Mouse (Mus musculus): Measurements from ENCODE around the gene Itpr1. TPM values are rescaled to one million over a fixed set of nuclear protein-coding genes. Genes with fewer than 3 reads are reported as not detected.
A peak's percentile ranks its signal among the peaks of the same experiment; 100 is the strongest.

Gene Itpr1
- polyA plus RNA-seq (2014; fragmentation: Nextera tagmentation; extraction: Ambion mirVana): 6.9 and 8.3 TPM in 2 replicates

DNA sequence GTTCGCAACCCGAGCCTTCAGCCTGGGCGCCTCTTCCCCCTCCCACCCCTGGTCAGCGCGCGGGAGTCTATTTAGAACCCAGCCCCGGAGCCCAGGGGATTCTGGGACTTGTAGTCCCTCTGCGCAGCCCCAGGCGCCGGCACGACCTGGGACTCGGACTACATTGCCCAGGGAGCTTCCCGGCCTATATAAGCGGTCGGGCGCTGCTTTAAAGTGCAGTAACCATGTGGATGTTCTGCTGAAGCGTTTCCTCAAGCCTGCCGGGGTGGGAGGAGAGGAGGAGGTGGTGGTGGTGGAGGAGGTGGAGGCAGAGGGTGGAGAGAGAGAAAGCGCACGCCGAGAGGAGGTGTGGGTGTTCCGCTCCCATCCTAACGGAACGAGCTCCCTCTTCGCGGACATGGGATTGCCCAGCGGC lies at the start of gene Itpr1:
Gene Itpr1 (plus strand): TSS at position 216 of the 415 bp plus-strand sequence.
- Histone ChIP-seq H3K4me1 (replicated peaks; ENCODE audit: control insufficient read depth, insufficient read depth, low read length) (no peaks in the 10 kb centered on the region; the same call in none of the 2 replicates), H3K9ac (ENCODE audit: low read depth, low read length) (peak within 1 kb of the TSS; percentile 78), H3K9me3 (ENCODE audit: control insufficient read depth, low read length) (no peaks in the 10 kb centered on the region), H3K36me3 (ENCODE audit: control insufficient read depth, insufficient read depth, low read length) (no peaks in the 10 kb centered on the region), H3K27me3 (replicated peaks; ENCODE audit: control insufficient read depth, insufficient read depth, low read length) (no peaks in the 10 kb centered on the region), H3K4me3 (ENCODE audit: low read depth, low read length) (peak within 1 kb of the TSS; percentile 79), H3K4me2 (peak within 1 kb of the TSS; percentile 95), H3K27ac (ENCODE audit: low read depth, low read length) (peak within 1 kb of the TSS; percentile 19; the same call in 1 of the 2 replicates)
- WGBS: 0% methylated on average over 27 of the region's 27 CpGs
- peak; percentile 100 for ATAC-seq (replicated peaks; ENCODE audit: low FRiP score)
- peak; percentile 95 for DNase-seq (ENCODE audit: low spot score)

DNA sequence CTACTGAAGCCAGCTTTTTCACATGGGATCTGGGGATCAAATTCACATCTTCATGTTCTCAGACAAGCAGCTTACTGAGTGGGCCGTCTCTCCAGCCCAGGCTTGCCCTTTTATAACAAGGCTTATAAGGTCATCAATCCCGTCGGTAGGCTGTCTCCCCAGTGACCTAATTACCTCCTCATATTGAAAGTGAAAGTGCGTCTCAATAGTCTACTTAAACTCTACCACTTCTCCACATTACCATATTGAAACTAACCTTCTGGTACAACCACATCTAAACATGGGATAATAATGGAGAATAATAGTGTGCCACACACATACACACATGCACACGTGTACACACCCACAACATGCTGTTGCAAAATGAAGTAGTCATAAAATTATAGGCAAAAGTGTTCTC lies 48.0 kb upstream of the Itpr1 start:
- 82% methylated on average over 5 of the region's 5 CpGs for WGBS

DNA sequence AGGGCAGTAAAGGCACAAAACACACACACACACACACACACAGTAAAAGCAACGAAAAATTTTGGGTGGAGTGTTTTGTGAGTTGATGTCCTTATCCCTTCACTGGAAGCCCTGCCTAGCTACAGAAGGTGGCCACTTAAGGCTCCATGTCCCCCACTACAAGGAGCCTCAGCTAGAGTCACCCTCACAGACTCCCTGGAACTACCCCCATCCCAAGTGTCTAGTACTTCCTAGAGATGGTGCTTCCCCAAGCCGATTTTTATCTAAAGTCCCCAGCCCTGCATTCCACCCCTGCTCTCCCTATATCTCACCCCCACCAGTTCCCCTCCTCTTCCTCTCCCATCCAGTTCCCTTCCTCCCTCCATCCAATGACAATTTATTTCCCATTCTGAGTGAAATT lies 47.3 kb upstream of the Itpr1 start:
- 45% methylated on average over 2 of the region's 2 CpGs for WGBS
- Histone ChIP-seq H3K4me1 (replicated peaks; ENCODE audit: control insufficient read depth, insufficient read depth, low read length) (0 out of 2 replicates have a peak, but pooled peaks cover 7% of the 10 kb centered on the region), H3K36me3 (ENCODE audit: control insufficient read depth, insufficient read depth, low read length) (no peaks in the 10 kb centered on the region), H3K9me3 (ENCODE audit: control insufficient read depth, low read length) (no peaks in the 10 kb centered on the region), H3K27ac (ENCODE audit: low read depth, low read length) (no peak overlapping the region), H3K4me2 (no peak overlapping the region), H3K4me3 (ENCODE audit: low read depth, low read length) (no peak overlapping the region), H3K27me3 (replicated peaks; ENCODE audit: control insufficient read depth, insufficient read depth, low read length) (no peaks in the 10 kb centered on the region), H3K9ac (ENCODE audit: low read depth, low read length) (no peak overlapping the region)
- peak; percentile 40; the same call in 1 of the 2 replicates for ATAC-seq (replicated peaks; ENCODE audit: low FRiP score)
- DNase-seq (ENCODE audit: low spot score): no peak

More for the DNA sequence above, 48.0 kb upstream of the Itpr1 start:
- DNase-seq (ENCODE audit: low spot score) (no peak), ATAC-seq (replicated peaks; ENCODE audit: low FRiP score) (no peak)
- Histone ChIP-seq H3K27me3 (replicated peaks; ENCODE audit: control insufficient read depth, insufficient read depth, low read length) (no peaks in the 10 kb centered on the region), H3K9ac (ENCODE audit: low read depth, low read length) (no peak overlapping the region), H3K36me3 (ENCODE audit: control insufficient read depth, insufficient read depth, low read length) (no peaks in the 10 kb centered on the region), H3K4me1 (replicated peaks; ENCODE audit: control insufficient read depth, insufficient read depth, low read length) (0 out of 2 replicates have a peak, but pooled peaks cover 7% of the 10 kb centered on the region), H3K9me3 (ENCODE audit: control insufficient read depth, low read length) (no peaks in the 10 kb centered on the region), H3K4me2 (no peak overlapping the region), H3K4me3 (ENCODE audit: low read depth, low read length) (no peak overlapping the region), H3K27ac (ENCODE audit: low read depth, low read length) (no peak overlapping the region)

DNA sequence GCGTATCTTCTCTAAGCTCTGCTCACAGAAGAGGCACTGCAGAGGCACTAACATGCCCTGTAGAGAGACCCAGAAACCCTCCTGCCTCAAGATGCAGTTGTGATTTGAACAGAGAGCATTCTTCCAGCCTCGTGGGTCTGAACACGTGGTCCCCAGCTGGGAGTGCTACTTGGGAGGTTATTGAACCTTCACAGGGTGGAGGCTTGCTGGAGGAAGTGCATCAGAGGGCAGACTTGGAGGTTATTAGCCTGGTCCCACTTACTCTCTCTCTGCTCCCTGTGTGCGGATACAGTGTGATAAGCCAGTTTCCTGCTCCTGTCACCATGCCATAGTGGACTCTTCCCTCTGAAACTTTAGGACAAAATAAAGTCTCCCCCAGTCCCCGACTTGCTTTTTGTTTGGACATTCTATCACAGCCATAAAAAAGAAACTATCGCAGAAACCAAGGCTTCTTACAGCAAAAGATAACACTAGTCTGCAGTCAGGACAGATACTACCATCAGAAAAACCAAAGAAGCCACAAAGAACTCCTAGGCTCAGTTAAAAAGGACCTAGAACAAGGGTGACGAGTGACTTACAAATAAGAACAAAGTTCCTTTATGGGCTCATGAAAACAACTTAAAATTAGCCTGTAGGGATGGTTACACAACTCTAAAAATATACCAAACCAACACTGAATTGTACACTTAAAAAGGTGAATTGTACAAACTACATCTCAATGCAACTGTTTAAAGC lies 44.8 kb upstream of the Itpr1 start:
- DNase-seq (ENCODE audit: low spot score) (no peak), ATAC-seq (replicated peaks; ENCODE audit: low FRiP score) (no peak)
- 56% methylated on average over 7 of the region's 7 CpGs for WGBS
- Histone ChIP-seq H3K27me3 (replicated peaks; ENCODE audit: control insufficient read depth, insufficient read depth, low read length) (no peaks in the 10 kb centered on the region), H3K27ac (ENCODE audit: low read depth, low read length) (no peak overlapping the region), H3K36me3 (ENCODE audit: control insufficient read depth, insufficient read depth, low read length) (peaks cover 10% of the 10 kb centered on the region; the same call in 1 of the 2 replicates), H3K4me1 (replicated peaks; ENCODE audit: control insufficient read depth, insufficient read depth, low read length) (0 out of 2 replicates have a peak, but pooled peaks cover 7% of the 10 kb centered on the region), H3K9me3 (ENCODE audit: control insufficient read depth, low read length) (no peaks in the 10 kb centered on the region), H3K4me2 (no peak overlapping the region), H3K4me3 (ENCODE audit: low read depth, low read length) (no peak overlapping the region), H3K9ac (ENCODE audit: low read depth, low read length) (no peak overlapping the region)

DNA sequence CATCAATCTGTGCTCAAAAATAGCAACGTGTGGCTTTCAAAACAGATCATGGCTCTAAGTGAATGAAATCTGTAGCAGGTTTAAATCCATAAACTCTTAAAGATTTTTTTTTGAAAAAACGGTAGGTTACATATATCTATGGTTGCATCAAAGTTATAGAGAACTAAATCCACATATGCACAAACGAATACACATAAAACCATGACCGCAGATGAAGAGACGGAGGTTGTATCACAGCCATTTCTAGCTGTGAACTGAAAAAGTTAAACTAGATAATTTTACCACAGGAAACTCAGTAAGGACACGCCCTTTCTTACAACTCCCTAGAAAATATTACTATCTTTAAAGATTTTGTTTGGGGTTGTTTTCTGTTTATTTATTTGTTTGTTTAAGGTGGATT lies 44.2 kb upstream of the Itpr1 start:
- Histone ChIP-seq H3K9ac (ENCODE audit: low read depth, low read length) (no peak overlapping the region), H3K9me3 (ENCODE audit: control insufficient read depth, low read length) (no peaks in the 10 kb centered on the region), H3K27ac (ENCODE audit: low read depth, low read length) (no peak overlapping the region), H3K4me3 (ENCODE audit: low read depth, low read length) (no peak overlapping the region), H3K4me1 (replicated peaks; ENCODE audit: control insufficient read depth, insufficient read depth, low read length) (0 out of 2 replicates have a peak, but pooled peaks cover 7% of the 10 kb centered on the region), H3K36me3 (ENCODE audit: control insufficient read depth, insufficient read depth, low read length) (peaks cover 12% of the 10 kb centered on the region; the same call in 1 of the 2 replicates), H3K4me2 (no peak overlapping the region), H3K27me3 (replicated peaks; ENCODE audit: control insufficient read depth, insufficient read depth, low read length) (no peaks in the 10 kb centered on the region)
- no peak for ATAC-seq (replicated peaks; ENCODE audit: low FRiP score)
- WGBS: 64% methylated on average over 6 of the region's 6 CpGs
- DNase-seq (ENCODE audit: low spot score): no peak

DNA sequence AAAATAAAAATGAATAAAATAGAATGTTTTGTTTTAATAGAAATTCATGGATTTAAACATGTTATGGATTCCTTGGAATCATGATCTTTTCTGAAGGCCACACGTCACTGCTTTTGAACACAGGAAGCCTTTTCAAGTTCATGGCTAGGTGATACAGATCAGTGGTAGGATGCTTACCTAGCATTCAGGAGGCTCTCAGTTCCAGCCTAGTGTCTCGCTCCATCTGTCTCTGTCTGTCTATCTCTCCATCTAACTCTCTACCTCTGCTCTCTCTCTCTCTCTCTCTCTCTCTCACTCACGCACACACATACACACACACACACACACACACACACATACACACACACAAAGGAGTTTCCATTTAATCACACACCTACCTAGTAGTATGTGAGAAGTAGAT lies 43.4 kb upstream of the Itpr1 start:
- Histone ChIP-seq H3K27ac (ENCODE audit: low read depth, low read length) (no peak overlapping the region), H3K9me3 (ENCODE audit: control insufficient read depth, low read length) (no peaks in the 10 kb centered on the region), H3K4me2 (no peak overlapping the region), H3K36me3 (ENCODE audit: control insufficient read depth, insufficient read depth, low read length) (peaks cover 13% of the 10 kb centered on the region; the same call in 1 of the 2 replicates), H3K4me3 (ENCODE audit: low read depth, low read length) (no peak overlapping the region), H3K4me1 (replicated peaks; ENCODE audit: control insufficient read depth, insufficient read depth, low read length) (0 out of 2 replicates have a peak, but pooled peaks cover 7% of the 10 kb centered on the region), H3K9ac (ENCODE audit: low read depth, low read length) (no peak overlapping the region), H3K27me3 (replicated peaks; ENCODE audit: control insufficient read depth, insufficient read depth, low read length) (no peaks in the 10 kb centered on the region)
- no peak for ATAC-seq (replicated peaks; ENCODE audit: low FRiP score)
- no peak for DNase-seq (ENCODE audit: low spot score)
- WGBS: 89% methylated on average over 3 of the region's 3 CpGs

DNA sequence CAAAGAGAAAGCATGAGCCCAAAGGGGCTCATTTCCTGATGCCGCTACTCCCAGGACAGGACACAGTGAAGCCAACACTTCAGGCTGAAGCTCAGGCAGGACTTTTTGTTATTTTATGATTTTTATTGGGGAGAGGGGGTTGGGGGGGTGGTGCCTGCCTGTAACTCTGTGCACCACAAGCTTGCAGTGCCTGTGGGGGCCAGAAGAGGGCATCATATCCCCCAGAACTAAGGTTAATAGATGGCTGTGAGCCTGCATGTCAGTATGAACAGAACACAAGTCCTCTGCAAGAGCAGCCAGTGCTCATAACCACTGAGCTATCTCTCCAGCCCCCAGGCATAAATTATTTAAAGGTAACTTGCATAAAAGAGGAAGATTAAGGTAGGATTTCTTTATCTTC lies 40.7 kb upstream of the Itpr1 start:
- ATAC-seq (replicated peaks; ENCODE audit: low FRiP score): no peak
- Histone ChIP-seq H3K36me3 (ENCODE audit: control insufficient read depth, insufficient read depth, low read length) (peaks cover 15% of the 10 kb centered on the region; the same call in 1 of the 2 replicates), H3K4me2 (no peak overlapping the region), H3K9ac (ENCODE audit: low read depth, low read length) (no peak overlapping the region), H3K4me1 (replicated peaks; ENCODE audit: control insufficient read depth, insufficient read depth, low read length) (0 out of 2 replicates have a peak, but pooled peaks cover 7% of the 10 kb centered on the region), H3K4me3 (ENCODE audit: low read depth, low read length) (no peak overlapping the region), H3K9me3 (ENCODE audit: control insufficient read depth, low read length) (no peaks in the 10 kb centered on the region), H3K27me3 (replicated peaks; ENCODE audit: control insufficient read depth, insufficient read depth, low read length) (no peaks in the 10 kb centered on the region), H3K27ac (ENCODE audit: low read depth, low read length) (no peak overlapping the region)
- WGBS: 97% methylated on average over 1 of the region's 1 CpGs
- DNase-seq (ENCODE audit: low spot score): no peak

DNA sequence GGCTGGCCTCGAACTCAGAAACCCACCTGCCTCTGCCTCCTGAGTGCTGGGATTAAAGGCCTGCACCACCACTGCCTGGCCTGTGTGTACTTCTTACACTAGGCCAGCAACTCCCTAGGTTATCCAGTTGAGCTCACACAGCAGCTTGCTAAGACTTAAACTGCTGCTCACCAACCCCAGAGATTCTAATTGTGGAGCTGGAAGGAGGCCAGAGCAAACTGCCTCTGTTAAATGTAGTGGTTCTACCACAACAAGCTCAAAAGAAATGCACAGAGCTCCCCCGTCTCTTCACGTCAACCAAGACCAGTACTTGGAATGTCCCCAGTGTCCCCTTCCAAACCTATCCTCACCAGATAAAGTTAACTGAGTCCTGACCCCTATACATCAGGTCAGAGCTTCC lies 38.7 kb upstream of the Itpr1 start:
- DNase-seq (ENCODE audit: low spot score) (no peak), ATAC-seq (replicated peaks; ENCODE audit: low FRiP score) (no peak)
- 88% methylated on average over 3 of the region's 3 CpGs for WGBS
- Histone ChIP-seq H3K9ac (ENCODE audit: low read depth, low read length) (no peak overlapping the region), H3K36me3 (ENCODE audit: control insufficient read depth, insufficient read depth, low read length) (peaks cover 15% of the 10 kb centered on the region; the same call in 1 of the 2 replicates), H3K27ac (ENCODE audit: low read depth, low read length) (no peak overlapping the region), H3K4me3 (ENCODE audit: low read depth, low read length) (no peak overlapping the region), H3K27me3 (replicated peaks; ENCODE audit: control insufficient read depth, insufficient read depth, low read length) (no peaks in the 10 kb centered on the region), H3K9me3 (ENCODE audit: control insufficient read depth, low read length) (no peaks in the 10 kb centered on the region), H3K4me1 (replicated peaks; ENCODE audit: control insufficient read depth, insufficient read depth, low read length) (no peaks in the 10 kb centered on the region), H3K4me2 (no peak overlapping the region)

DNA sequence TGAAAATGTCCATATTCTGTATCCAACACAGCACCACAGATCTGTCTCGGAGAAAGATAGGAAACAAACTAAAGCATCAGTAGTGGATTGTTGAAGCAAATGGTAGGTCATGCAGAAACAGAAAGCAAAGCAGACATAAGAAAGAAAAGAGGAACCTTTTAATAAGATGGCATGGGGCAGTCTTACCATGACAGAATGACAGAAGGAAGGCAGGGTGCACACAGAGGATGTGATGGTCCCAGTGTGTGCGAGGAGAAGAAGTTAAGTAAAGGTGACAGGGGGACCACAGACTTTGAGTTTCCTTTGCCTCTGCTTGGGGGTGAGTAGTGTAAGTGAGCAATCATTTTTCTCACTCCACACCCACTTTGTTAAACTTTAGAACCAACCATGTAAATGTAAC lies 33.8 kb upstream of the Itpr1 start:
- Histone ChIP-seq H3K9ac (ENCODE audit: low read depth, low read length) (no peak overlapping the region), H3K4me3 (ENCODE audit: low read depth, low read length) (no peak overlapping the region), H3K36me3 (ENCODE audit: control insufficient read depth, insufficient read depth, low read length) (peaks cover 3% of the 10 kb centered on the region; the same call in 1 of the 2 replicates), H3K27ac (ENCODE audit: low read depth, low read length) (no peak overlapping the region), H3K27me3 (replicated peaks; ENCODE audit: control insufficient read depth, insufficient read depth, low read length) (no peaks in the 10 kb centered on the region), H3K9me3 (ENCODE audit: control insufficient read depth, low read length) (no peaks in the 10 kb centered on the region), H3K4me2 (no peak overlapping the region), H3K4me1 (replicated peaks; ENCODE audit: control insufficient read depth, insufficient read depth, low read length) (no peaks in the 10 kb centered on the region)
- DNase-seq (ENCODE audit: low spot score) (no peak), ATAC-seq (replicated peaks; ENCODE audit: low FRiP score) (no peak)
- WGBS: 75% methylated on average over 2 of the region's 2 CpGs

All from liver, embryonic 11.5 days (tissue).